Mouse (Mus musculus): ENCODE measurements around the gene Caskin1. TPM values are rescaled to one million over a fixed set of nuclear protein-coding genes. Genes with fewer than 3 reads are reported as not detected.
A peak's percentile ranks its signal among the peaks of the same experiment; 100 is the strongest.
"Not testable (repeated sequence)": the region's sequence is repeated elsewhere in the genome, so short reads cannot be mapped to it uniquely, and the experiment has no call there.

Gene Caskin1
- not detected in 2 replicates for total RNA-seq (2017)

- ATAC-seq (replicated peaks; ENCODE audit: low read depth, poor library complexity, severe bottlenecking), result peak; percentile 31; the same call in 1 of the 2 replicates
Observed at GRCm38 (mm10) chr17:24488186-24488661, at the start of gene Caskin1. Caskin1 (plus strand) TSS chr17:24488601.

- ATAC-seq (replicated peaks; ENCODE audit: low read depth, poor library complexity, severe bottlenecking), result no peak
Observed at GRCm38 (mm10) chr17:24440377-24440776, 48.0 kb upstream of the Caskin1 start.

DNA sequence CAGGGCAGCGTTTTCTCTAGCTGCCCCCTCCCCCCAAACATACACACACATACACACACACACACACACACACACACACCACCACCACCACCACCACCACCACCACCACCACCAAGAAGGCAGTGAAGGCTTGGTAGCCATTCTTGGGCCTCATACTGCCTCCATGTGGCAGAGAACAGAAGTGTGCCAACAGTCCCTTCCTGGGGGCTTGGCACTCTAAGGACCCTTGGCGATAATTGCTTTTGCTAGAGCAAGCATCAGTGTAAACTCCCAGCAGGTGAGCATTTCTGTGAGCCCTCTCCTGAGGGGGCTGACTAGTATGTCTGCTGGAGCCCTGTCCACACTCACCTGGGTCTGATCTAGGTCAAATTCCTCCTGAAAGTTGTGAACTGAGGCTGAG is 47.3 kb upstream of the Caskin1 start:
- ATAC-seq (replicated peaks; ENCODE audit: low read depth, poor library complexity, severe bottlenecking), result no peak

GRCm38 (mm10) chr17:24442107-24442506 is 46.3 kb upstream of the Caskin1 start:
- no peak for ATAC-seq (replicated peaks; ENCODE audit: low read depth, poor library complexity, severe bottlenecking)

- ATAC-seq (replicated peaks; ENCODE audit: low read depth, poor library complexity, severe bottlenecking), result no peak
Observed at GRCm38 (mm10) chr17:24442632-24443155, 45.7 kb upstream of the Caskin1 start, which contains the start of gene Dnase1l2. Dnase1l2 (minus strand) TSS chr17:24443105.

GRCm38 (mm10) chr17:24443409-24443808 is 45.0 kb upstream of the Caskin1 start:
- ATAC-seq (replicated peaks; ENCODE audit: low read depth, poor library complexity, severe bottlenecking), result no peak

GRCm38 (mm10) chr17:24446590-24446989 is 41.8 kb upstream of the Caskin1 start:
- ATAC-seq (replicated peaks; ENCODE audit: low read depth, poor library complexity, severe bottlenecking), result peak; percentile 43

DNA sequence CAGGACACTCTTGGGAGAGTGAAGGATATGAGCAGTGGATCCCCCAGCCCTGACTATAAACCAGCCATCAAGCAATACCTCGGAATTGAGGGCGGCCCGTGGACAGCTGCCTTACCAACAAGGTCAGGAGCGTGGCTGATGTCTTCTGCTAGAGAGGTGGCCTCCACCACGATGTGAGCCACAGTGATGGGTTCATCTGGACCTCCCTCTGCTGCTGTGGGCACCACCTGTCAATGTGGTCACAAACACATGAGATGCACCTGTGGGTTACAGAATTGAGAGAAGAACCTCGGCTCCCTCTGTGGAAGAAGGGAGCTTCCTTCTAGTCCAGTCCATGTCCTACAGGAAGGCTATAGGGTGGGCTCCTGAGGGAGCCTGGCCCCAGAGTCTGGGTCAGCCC is 38.9 kb upstream of the Caskin1 start:
- ATAC-seq (replicated peaks; ENCODE audit: low read depth, poor library complexity, severe bottlenecking), result no peak

GRCm38 (mm10) chr17:24451220-24451619 is 37.2 kb upstream of the Caskin1 start:
- no peak for ATAC-seq (replicated peaks; ENCODE audit: low read depth, poor library complexity, severe bottlenecking)

DNA sequence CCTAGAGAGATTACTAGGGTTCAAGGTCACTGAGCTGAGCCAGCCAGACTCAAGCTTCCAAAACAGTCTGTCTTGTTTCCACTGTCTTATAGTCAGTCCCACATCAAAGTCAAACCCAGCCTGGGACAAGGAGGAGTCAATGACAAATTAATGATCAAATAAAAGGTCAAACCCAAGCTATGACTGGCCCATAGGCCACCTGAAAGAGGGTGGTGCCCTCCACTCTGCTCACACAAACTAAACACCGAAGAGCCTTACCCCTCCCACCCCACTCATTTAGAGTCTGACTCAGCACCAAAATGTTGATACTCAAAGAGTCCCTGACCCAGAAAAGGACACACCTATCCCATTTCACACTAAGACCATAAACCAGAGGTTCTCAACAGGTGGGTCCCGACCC is 35.0 kb upstream of the Caskin1 start:
- ATAC-seq (replicated peaks; ENCODE audit: low read depth, poor library complexity, severe bottlenecking), result no peak

GRCm38 (mm10) chr17:24454218-24454755 is 34.1 kb upstream of the Caskin1 start:
- 0 out of 2 replicates have a peak, but pooled peaks have one; percentile 2 for ATAC-seq (replicated peaks; ENCODE audit: low read depth, poor library complexity, severe bottlenecking)

GRCm38 (mm10) chr17:24454756-24455522 is 33.5 kb upstream of the Caskin1 start:
- peak; percentile 90 for ATAC-seq (replicated peaks; ENCODE audit: low read depth, poor library complexity, severe bottlenecking)

- not testable (repeated sequence) for ATAC-seq (replicated peaks; ENCODE audit: low read depth, poor library complexity, severe bottlenecking)
Observed at GRCm38 (mm10) chr17:24455523-24456206, 32.7 kb upstream of the Caskin1 start.

GRCm38 (mm10) chr17:24461580-24461979 is 26.8 kb upstream of the Caskin1 start:
- ATAC-seq (replicated peaks; ENCODE audit: low read depth, poor library complexity, severe bottlenecking), result peak; percentile 74

DNA sequence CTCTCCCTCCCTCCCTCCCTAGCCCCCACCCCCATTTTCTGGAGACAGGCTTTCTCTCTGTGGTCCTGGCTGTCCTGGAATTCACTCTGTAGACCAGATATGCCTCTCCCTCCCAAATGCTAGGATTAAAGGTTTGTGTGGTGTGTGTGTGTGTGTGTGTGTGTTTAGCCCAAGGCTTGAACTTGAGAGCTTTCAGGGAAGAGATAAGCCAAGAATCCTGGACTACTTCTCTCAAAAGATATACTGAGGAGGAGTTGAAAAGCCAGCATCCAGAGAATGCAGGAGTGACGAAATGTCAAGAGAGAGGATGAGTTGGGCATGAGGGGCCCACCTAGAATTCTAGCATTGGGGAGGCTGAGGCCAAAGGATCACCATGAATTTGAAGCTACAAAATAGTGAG is 25.5 kb upstream of the Caskin1 start:
- no peak for ATAC-seq (replicated peaks; ENCODE audit: low read depth, poor library complexity, severe bottlenecking)

DNA sequence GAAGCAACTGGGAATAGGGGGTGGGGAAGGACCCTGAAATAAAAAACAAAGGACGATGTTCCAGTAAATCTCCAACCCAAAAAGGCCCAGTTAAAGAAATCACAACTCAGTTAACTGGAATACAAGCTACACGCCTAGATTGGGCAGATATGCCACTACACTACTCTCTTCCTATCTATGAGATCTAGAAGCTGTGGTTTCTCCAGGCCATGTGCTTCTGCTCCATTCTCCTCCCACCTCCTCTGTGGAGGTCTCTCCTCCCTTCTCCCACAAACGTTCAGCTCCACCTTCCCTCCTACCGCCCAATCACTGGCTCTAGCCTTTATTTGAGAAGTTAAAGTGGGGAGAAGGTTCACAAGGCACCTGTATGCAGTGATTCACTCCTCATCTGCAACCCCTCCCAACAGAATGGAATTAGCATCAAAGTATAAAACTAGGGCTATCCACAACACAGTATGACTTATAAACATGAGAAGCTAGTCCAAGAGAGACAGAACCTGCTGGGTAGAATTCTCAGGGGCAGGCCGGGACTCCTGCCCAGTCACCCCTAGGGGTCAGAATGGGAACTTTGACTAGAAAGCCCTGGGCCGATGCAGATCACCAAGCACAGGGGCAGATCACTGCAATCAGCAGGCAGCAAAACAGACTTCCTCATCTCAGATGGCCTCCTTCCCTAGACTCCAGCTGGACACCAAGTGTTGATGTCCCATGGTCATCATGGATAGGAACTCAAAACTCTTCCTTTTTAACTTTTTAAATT is 24.8 kb upstream of the Caskin1 start:
- peak; percentile 85 for ATAC-seq (replicated peaks; ENCODE audit: low read depth, poor library complexity, severe bottlenecking)

GRCm38 (mm10) chr17:24468636-24469246 is 19.7 kb upstream of the Caskin1 start:
- no peak for ATAC-seq (replicated peaks; ENCODE audit: low read depth, poor library complexity, severe bottlenecking)

- no peak for ATAC-seq (replicated peaks; ENCODE audit: low read depth, poor library complexity, severe bottlenecking)
Observed at GRCm38 (mm10) chr17:24469336-24469909, 19.0 kb upstream of the Caskin1 start.

GRCm38 (mm10) chr17:24469910-24470602 is 18.3 kb upstream of the Caskin1 start, which contains the start of the genes E4f1 and Pgp:
E4f1 (minus strand) TSS chr17:24470313.
Pgp (plus strand) TSS chr17:24470392.
- peak; percentile 94 for ATAC-seq (replicated peaks; ENCODE audit: low read depth, poor library complexity, severe bottlenecking)
